Mouse (Mus musculus) spleen, adult 2 months (tissue): ENCODE data around the gene Mmgt2.

Source experiments
- CTCF ChIP-seq: fragments of 200-500 bp; IDR thresholded peaks from 2 replicates; pipeline ENCODE4 v1.5.1; 2011; ENCODE audit warnings: mild to moderate bottlenecking, inconsistent platforms; ENCODE audit not compliant: insufficient read depth, insufficient read length, insufficient replicate concordance; ENCODE audit errors: extremely low read depth
- POLR2A ChIP-seq: fragments of 200-500 bp; IDR thresholded peaks from 2 replicates; pipeline ENCODE4 v1.6.1; 2011; ENCODE audit warnings: low read depth, low read length, inconsistent platforms

DNA sequence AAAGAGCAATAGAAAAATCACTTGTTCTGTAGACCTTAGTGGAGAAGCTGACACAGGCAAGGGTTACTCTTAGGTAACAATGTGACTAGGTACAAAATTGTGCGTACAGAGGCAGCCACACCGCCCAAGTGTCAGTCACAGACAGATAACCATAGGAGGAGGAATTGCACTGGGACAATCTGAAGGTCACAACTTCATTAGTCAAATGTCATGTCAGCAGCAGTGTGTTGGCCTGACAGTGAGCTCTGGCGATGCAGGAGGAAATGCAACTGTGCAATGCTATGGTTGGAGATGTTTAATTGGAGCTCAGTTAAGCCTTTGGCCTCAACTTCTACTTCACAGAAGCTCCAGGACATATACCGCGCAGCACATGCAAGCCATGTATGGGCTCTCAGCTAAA is 62.2 kb downstream of the Mmgt2 start:
- TF ChIP-seq POLR2A (no peak), CTCF (no peak)
